Mouse (Mus musculus): ENCODE results near the gene Tcirg1.

Tcirg1 gene

DNA sequence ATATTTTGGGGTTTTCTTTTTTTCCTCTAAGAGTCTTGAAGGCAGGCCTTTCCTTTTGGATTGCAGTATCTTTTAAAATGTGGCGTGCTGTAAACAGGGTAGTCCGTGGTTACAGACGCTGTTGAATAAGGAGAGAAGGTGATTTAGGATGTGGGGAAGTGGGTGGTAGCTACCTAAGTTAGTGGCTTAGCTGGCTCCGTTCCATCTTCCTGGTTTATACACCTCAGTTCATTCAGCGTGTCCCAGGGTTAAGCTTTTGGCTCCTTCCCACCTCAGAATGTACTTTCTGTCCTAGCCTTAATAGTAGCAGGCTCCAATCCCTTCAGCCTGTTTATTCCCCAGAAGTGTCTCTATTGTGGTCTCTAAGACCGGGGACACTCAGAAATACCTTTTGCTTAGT, 51.8 kb downstream of the Tcirg1 start:
- no peak for ATAC-seq (ENCODE audit: insufficient number of reproducible peaks, low FRiP score, low TSS enrichment)

DNA sequence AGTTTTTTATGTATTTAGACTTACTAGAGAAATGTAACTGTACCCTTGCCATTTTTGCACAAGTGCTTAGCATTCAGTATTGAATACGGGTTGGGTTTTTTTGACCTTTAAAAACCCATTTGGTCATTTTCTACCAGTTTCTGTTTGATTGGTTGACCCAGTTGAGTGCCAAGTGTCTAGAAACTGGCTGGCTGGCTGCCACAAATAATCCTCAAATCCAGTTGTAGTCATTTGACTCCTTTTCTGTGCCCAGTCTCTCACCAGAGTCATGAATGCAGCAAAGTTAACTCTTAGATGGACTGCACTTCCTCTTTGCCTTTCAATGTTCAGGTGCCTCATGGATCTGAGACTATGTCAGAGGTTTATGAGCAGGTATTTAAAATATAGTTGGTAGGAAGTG, 53.0 kb downstream of the Tcirg1 start:
- no peak for ATAC-seq (ENCODE audit: insufficient number of reproducible peaks, low FRiP score, low TSS enrichment)

DNA sequence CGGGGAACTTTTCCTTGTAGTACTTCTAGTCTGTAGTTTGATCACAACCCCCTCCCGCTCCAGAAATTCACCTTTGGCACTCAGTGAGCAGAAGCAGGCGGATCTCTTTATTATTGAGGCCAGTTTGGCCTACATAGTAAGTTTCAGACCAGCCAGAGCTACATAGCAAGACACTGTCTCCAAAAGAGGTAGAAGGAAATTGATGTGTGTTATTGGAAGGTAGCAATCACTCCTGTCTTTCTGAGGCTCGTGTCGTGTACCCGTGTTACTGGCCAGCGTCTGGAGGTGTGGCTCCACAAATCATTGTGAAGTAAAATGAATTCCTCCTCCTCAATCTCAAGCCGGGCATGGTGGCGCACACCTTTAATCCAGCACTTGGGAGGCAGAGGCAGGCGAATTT, 53.8 kb downstream of the Tcirg1 start:
- ATAC-seq (ENCODE audit: insufficient number of reproducible peaks, low FRiP score, low TSS enrichment): no peak

DNA sequence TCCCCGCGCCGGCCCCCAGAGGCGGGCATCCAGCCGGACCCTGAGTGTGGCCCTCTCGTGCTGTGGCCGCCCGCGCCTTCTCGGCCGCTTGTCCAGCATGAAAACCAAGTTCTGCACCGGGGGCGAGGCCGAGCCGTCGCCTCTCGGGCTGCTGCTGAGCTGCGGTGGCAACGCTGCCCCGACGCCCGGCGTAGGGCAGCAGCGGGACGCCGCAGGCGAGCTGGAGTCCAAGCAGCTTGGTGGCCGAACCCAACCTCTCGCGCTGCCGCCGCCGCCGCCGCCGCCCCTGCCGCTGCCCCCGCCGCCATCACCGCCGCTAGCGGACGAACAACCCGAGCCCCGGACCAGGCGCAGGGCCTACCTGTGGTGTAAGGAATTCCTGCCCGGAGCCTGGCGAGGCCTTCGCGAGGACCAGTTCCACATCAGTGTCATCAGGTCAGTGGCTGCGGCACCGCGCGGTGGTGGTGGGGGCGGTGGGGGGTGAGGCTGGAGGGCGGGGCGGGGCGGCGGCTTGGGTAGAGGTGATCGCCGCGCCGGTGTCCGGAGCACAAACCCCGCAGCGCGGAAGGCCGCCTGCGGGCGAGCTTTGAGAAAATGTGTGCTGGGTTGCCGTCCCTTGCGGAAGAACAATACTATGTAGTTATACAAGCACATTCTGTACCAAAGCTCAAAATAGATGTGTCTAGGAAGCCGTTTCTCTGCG, 54.8 kb downstream of the Tcirg1 start:
- ATAC-seq (ENCODE audit: insufficient number of reproducible peaks, low FRiP score, low TSS enrichment): no peak

DNA sequence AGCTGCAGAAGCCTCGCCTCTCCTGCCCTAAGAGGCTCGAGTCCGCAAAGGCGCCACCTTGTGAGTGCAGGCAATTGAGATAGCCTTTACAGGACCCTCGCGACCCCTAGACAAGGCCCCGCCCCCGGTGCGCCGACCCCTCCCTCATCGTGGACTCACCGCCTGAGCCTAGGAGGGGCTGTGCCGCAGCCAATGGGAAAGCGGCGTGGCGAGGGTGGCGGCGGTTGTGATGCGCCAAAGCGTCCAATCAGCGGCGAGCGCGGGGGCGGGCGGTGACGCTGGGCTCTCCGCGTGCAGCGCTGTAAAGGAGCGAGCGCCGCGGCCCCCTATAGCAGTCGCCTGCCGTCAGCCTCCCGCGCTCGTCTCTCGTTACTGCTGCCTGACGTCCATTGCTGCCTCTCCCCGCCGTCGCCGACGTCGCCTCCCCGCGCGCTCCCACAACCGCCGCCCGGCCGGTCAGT, 55.4 kb downstream of the Tcirg1 start, which contains the start of gene Chka:
TSS of gene Chka (plus strand) at position 272 of the 461 bp plus-strand sequence.
- peak; percentile 91 for ATAC-seq (ENCODE audit: insufficient number of reproducible peaks, low FRiP score, low TSS enrichment)

DNA sequence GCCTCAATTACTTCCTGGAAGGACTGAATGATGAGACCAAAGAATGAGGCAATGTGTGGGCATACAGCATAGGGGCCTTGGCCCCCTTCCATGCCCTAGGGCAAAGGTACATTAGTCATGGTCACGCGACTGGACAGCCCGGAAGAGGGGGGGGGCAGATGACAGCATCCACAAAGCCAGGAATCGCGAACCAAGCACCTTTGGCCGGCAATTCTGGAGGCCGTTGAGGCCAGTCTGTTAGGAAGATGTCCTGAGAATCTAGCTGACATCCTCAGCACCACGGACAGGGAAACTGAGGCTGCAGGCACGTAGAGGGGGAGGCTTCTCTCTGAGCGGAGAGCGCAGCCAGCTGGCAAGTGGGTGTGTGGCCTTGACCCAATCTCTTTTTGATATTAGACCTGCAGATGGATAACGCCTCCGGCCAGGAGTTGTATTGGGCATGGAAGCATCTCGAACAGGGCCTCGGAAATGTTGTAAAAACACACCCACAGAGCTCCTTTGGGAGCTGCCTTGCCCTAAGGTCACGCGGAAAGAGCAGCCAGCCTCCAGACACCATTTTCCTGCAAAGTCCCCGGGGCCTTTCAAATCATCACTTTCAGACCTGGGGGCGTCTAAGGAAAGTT, 56.0 kb downstream of the Tcirg1 start:
- ATAC-seq (ENCODE audit: insufficient number of reproducible peaks, low FRiP score, low TSS enrichment): no peak

DNA sequence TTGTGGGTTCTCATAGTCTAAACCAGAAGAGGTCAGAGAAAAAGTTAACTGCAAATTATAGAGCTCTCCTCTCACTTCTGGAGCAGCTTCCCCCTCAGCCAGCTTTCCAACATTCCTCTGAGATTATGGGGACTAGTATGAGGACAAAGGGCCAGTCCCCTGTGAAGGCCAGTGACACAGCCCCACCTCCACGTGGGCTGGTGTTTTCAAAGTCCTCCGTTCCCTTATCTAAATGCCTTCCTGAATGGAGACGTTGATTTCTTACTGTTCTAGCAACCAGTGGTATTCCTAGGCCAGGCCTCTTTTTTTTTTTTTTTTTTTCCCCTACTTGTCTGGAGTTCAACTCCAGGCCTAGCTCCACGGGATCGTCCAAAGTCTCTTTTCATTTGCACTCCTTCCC, 56.9 kb downstream of the Tcirg1 start:
- no peak for ATAC-seq (ENCODE audit: insufficient number of reproducible peaks, low FRiP score, low TSS enrichment)

DNA sequence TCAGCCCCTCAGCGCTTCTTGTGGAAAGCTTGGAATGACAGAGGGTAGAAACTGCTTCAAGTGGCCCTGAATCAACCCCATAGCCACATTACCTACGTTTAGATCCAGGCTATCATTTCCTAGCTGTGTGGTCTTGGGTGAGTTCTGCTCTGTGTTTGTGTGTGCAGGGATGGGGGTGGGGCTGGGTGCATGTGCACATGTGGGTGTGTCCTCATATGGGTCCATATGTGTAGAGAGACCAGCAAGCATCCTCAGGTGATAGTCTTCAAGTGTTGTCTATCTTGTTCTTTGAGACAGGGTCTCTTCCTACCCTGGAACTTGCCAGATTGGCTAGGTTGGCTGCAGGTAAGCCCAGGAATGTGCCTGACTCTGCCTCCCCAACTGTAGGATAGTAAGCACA, 57.7 kb downstream of the Tcirg1 start:
- ATAC-seq (ENCODE audit: insufficient number of reproducible peaks, low FRiP score, low TSS enrichment): no peak

DNA sequence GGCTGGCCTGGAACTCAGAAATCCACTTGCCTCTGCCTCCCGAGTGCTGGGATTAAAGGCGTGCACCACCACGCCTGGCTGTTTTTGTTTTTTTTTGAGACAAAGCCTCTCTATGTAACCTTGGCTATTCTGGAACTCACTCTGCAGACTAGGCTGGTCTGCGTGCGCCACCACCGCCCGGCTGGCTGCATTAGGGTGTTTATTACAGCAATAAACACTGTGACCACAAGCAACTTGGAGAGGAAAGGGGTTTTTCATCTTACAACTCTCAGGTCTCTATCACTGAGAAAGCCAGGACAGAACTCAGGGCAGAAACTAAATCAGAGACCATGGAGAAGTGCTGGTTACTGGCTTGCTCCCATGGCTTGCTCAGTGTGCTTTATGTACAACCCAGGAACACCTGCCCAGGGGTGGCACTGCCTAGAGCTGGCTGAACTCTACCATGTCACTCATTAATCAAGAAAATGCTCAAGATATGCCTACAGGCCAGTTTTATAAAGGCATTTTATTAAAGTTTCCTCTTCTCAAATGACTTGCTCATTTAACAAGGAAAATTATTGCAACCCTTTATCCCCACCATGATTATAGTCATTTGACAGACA, 58.6 kb downstream of the Tcirg1 start:
- no peak for ATAC-seq (ENCODE audit: insufficient number of reproducible peaks, low FRiP score, low TSS enrichment)

DNA sequence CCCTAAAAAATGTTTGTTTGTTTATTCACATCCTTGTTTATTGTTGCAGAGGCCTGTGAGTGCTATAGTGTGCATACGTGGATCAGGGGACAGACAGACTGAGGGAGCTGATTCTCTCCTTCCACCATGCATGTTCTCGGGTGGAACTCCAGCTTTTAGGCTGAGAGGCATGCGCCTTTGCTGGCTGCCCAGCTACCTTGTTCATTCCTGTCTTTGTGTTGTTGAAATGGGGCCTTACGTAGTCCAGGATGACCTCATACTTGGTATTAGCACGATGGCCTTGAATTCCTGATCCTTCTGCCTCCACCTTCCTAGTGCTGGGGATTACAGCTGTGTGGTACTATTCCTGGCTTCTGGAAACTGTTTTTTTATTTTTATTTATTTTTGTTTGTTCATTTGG, 59.2 kb downstream of the Tcirg1 start:
- no peak for ATAC-seq (ENCODE audit: insufficient number of reproducible peaks, low FRiP score, low TSS enrichment)

DNA sequence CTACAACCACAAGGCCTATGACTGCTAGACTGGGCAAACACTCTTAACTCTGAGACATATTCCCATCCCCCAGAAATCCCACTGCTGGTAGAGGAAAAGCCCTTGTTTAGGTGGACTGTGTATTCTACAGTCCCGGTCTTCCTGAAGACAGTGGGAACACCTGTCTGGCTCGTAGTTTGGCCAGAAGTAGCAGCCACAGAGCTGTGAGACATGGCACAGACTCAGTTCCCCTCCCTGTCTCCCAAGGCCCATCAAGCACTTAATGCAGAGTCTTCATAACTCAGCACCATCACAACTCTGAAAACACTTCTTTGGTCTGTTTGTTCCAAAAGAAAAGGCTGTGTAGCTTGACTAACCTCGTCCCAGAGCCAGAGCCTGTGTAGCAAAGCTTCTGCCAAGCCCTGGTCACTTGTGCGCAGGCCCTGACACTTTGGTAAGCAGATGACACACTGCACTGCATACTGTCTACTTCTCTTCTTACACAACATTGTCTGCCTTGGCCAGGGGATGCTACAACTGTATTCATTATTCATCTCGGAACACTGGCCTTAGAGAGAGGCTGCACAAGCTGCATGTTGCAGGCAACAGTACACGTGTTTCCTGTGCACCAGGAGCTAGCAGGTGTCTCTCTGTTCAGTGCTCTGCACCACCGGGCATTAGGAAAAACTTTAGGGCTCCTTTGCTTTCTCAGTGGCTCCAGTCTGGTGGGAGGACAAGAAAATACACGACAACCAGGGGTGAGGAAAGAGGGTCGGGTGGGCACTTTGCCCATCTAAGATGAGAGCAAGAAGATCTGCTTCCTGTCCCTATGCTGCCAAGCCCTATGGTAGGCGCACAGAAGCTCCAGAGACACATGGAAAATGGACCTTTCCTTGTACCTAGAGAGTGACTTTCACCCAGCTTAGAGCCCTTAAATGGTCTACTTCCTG, 60.0 kb downstream of the Tcirg1 start:
- no peak for ATAC-seq (ENCODE audit: insufficient number of reproducible peaks, low FRiP score, low TSS enrichment)
